Mouse (Mus musculus) myocyte (in vitro differentiated cells): ENCODE measurements at regions not wholly inside any gene's neighbourhood (a gene's known extent, or its start where the extent isn't known, plus 50 kb on each side); places are given as distances from the start of the nearest gene placed in this dataset.
A peak's percentile ranks its signal among the peaks of the same experiment; 100 is the strongest.

Source experiments
- H3K27me3 ChIP-seq: one replicate; pipeline ENCODE4 v1.6.1; 2011; ENCODE audit not compliant: control insufficient read depth, insufficient read depth, insufficient read length
- H3K36me3 ChIP-seq: one replicate; pipeline ENCODE4 v1.6.1; 2011; ENCODE audit not compliant: control insufficient read depth, insufficient read depth
- H3K4me2 ChIP-seq: one replicate; pipeline ENCODE4 v1.6.1; 2011; ENCODE audit warnings: low read depth, control low read depth
- H3K4me3 ChIP-seq: one replicate; pipeline ENCODE4 v1.5.1; 2011; ENCODE audit warnings: mild to moderate bottlenecking, control low read depth, moderate library complexity
- H3K79me2 ChIP-seq: one replicate; pipeline ENCODE4 v1.6.1; 2011; ENCODE audit not compliant: control insufficient read depth, insufficient read depth
- H3ac ChIP-seq: one replicate; pipeline ENCODE4 v1.6.1; 2011; ENCODE audit not compliant: control insufficient read depth, insufficient read length
- CEBPB ChIP-seq: IDR thresholded peaks from 2 replicates; pipeline ENCODE4 v1.6.1; 2011; ENCODE audit warnings: mild to moderate bottlenecking, moderate library complexity; ENCODE audit not compliant: poor library complexity, insufficient read depth, severe bottlenecking
- E2F4 ChIP-seq: IDR thresholded peaks from one replicate; pipeline ENCODE4 v1.6.1; 2011; ENCODE audit warnings: mild to moderate bottlenecking, control low read depth, moderate library complexity; ENCODE audit not compliant: insufficient read depth
- MAX ChIP-seq: IDR thresholded peaks from one replicate; pipeline ENCODE4 v1.6.1; 2011; ENCODE audit warnings: low read depth, mild to moderate bottlenecking, control low read depth
- MYOD1 ChIP-seq, 3 experiments: IDR thresholded peaks; one replicate each; pipeline ENCODE4 v1.6.1; 2011; ENCODE audit warnings: control low read depth in 2 of 3, low read depth in 2 of 3, mild to moderate bottlenecking in 2 of 3, moderate library complexity in 1 of 3; ENCODE audit not compliant: insufficient read length in 2 of 3, control insufficient read depth in 1 of 3
- MYOG ChIP-seq, 3 experiments: IDR thresholded peaks; one replicate each; pipeline ENCODE4 v1.6.1; 2011; ENCODE audit warnings: control low read depth in 2 of 3, low read depth in 2 of 3, mild to moderate bottlenecking in 2 of 3; ENCODE audit not compliant: insufficient read length in 2 of 3, control insufficient read depth in 1 of 3, insufficient read depth in 1 of 3
- POLR2A ChIP-seq: IDR thresholded peaks from one replicate; pipeline ENCODE4 v1.6.1; 2011; ENCODE audit warnings: low read depth, mild to moderate bottlenecking, control low read depth, moderate library complexity; ENCODE audit not compliant: insufficient read length
- POLR2AphosphoS2 ChIP-seq: IDR thresholded peaks from one replicate; pipeline ENCODE4 v1.6.1; 2011; ENCODE audit warnings: low read depth, control low read depth; ENCODE audit not compliant: insufficient read length
- REST ChIP-seq: IDR thresholded peaks from one replicate; pipeline ENCODE4 v1.6.1; 2011; ENCODE audit warnings: mild to moderate bottlenecking, control low read depth, moderate library complexity; ENCODE audit not compliant: insufficient read depth, insufficient read length
- SRF ChIP-seq: IDR thresholded peaks from one replicate; pipeline ENCODE4 v1.6.1; 2011; ENCODE audit warnings: low read depth; ENCODE audit not compliant: control insufficient read depth, insufficient read length
- TCF12 ChIP-seq: IDR thresholded peaks from one replicate; pipeline ENCODE4 v1.6.1; 2011; ENCODE audit warnings: mild to moderate bottlenecking, control low read depth; ENCODE audit not compliant: poor library complexity, insufficient read depth, severe bottlenecking
- TCF3 ChIP-seq: IDR thresholded peaks from one replicate; pipeline ENCODE4 v1.6.1; 2011; ENCODE audit warnings: low read depth, control low read depth; ENCODE audit not compliant: insufficient read length
- USF1 ChIP-seq: IDR thresholded peaks from one replicate; pipeline ENCODE4 v1.6.1; 2011; ENCODE audit warnings: low read depth, mild to moderate bottlenecking, control low read depth, moderate library complexity

GRCm38 (mm10) chr10:124090547-124090946 is 826.8 kb downstream of the Fam19a2 start:
- TF ChIP-seq CEBPB (no peak), TCF12 (no peak), USF1 (no peak), E2F4 (no peak), MYOD1 (IDR thresholded peaks at IDR 0.05; ENCODE audit: control insufficient read depth in 1 of 3, insufficient read length in 2 of 3, low read depth in 2 of 3) (no peak), REST (no peak), MYOG (IDR thresholded peaks at IDR 0.05; ENCODE audit: control insufficient read depth in 1 of 3, insufficient read depth in 1 of 3, insufficient read length in 2 of 3, low read depth in 2 of 3) (no peak), SRF (no peak), POLR2A (no peak), POLR2AphosphoS2 (no peak), TCF3 (no peak), MAX (no peak)
- no peak overlapping the region for H3ac ChIP-seq

GRCm38 (mm10) chr10:124091364-124091763 is 827.6 kb downstream of the Fam19a2 start:
- Histone ChIP-seq H3K4me3 (no peak overlapping the region), H3K79me2 (no peaks in the 10 kb centered on the region), H3K36me3 (no peaks in the 10 kb centered on the region), H3ac (no peak overlapping the region), H3K27me3 (no peaks in the 10 kb centered on the region), H3K4me2 (no peak overlapping the region)
- no peak for TF ChIP-seq MYOG (IDR thresholded peaks at IDR 0.05; ENCODE audit: control insufficient read depth in 1 of 3, insufficient read depth in 1 of 3, insufficient read length in 2 of 3, low read depth in 2 of 3)

More at GRCm38 (mm10) chr10:124090547-124090946, 826.8 kb downstream of the Fam19a2 start:
- Histone ChIP-seq H3K4me2 (no peak overlapping the region), H3K79me2 (no peaks in the 10 kb centered on the region), H3K4me3 (no peak overlapping the region), H3K27me3 (no peaks in the 10 kb centered on the region), H3K36me3 (no peaks in the 10 kb centered on the region)

GRCm38 (mm10) chr10:124119585-124119984 is 855.8 kb downstream of the Fam19a2 start:
- Histone ChIP-seq H3K36me3 (no peaks in the 10 kb centered on the region), H3K4me2 (no peak overlapping the region), H3K27me3 (no peaks in the 10 kb centered on the region), H3K79me2 (no peaks in the 10 kb centered on the region), H3K4me3 (no peak overlapping the region), H3ac (no peak overlapping the region)
- TF ChIP-seq MYOG (IDR thresholded peaks at IDR 0.05; ENCODE audit: control insufficient read depth in 1 of 3, insufficient read depth in 1 of 3, insufficient read length in 2 of 3, low read depth in 2 of 3) (no peak), REST (no peak), E2F4 (no peak), POLR2A (no peak), TCF12 (no peak), MYOD1 (IDR thresholded peaks at IDR 0.05; ENCODE audit: control insufficient read depth in 1 of 3, insufficient read length in 2 of 3, low read depth in 2 of 3) (no peak), POLR2AphosphoS2 (no peak), MAX (no peak), USF1 (no peak), CEBPB (no peak), TCF3 (no peak), SRF (no peak)

GRCm38 (mm10) chr10:124138456-124138855 is 874.7 kb downstream of the Fam19a2 start:
- TF ChIP-seq USF1 (peak; percentile 93), MAX (no peak), SRF (no peak), MYOD1 (IDR thresholded peaks at IDR 0.05; ENCODE audit: control insufficient read depth in 1 of 3, insufficient read length in 2 of 3, low read depth in 2 of 3) (peak in 1 of 3 experiments; percentile 16), POLR2AphosphoS2 (no peak), REST (no peak), E2F4 (no peak), MYOG (IDR thresholded peaks at IDR 0.05; ENCODE audit: control insufficient read depth in 1 of 3, insufficient read depth in 1 of 3, insufficient read length in 2 of 3, low read depth in 2 of 3) (no peak), POLR2A (no peak), CEBPB (peak; percentile 63)
- H3K27me3 ChIP-seq, result no peaks in the 10 kb centered on the region
- H3K79me2 ChIP-seq, result no peaks in the 10 kb centered on the region
- no peak overlapping the region for H3K4me3 ChIP-seq
- H3ac ChIP-seq, result no peak overlapping the region
- no peak overlapping the region for H3K4me2 ChIP-seq
- no peaks in the 10 kb centered on the region for H3K36me3 ChIP-seq

- no peak for TF ChIP-seq MYOD1 (IDR thresholded peaks at IDR 0.05; ENCODE audit: control insufficient read depth in 1 of 3, insufficient read length in 2 of 3, low read depth in 2 of 3)
- TF ChIP-seq POLR2AphosphoS2, result no peak
- no peak for TF ChIP-seq MYOG (IDR thresholded peaks at IDR 0.05; ENCODE audit: control insufficient read depth in 1 of 3, insufficient read depth in 1 of 3, insufficient read length in 2 of 3, low read depth in 2 of 3)
- TF ChIP-seq CEBPB, result no peak
- no peak for TF ChIP-seq TCF12
- TF ChIP-seq REST, result no peak
- no peak for TF ChIP-seq USF1
- no peak for TF ChIP-seq TCF3
- no peak for TF ChIP-seq POLR2A
- no peak for TF ChIP-seq MAX
- TF ChIP-seq SRF, result no peak
- no peak for TF ChIP-seq E2F4
- H3K4me2 ChIP-seq, result no peak overlapping the region
- H3K79me2 ChIP-seq, result no peaks in the 10 kb centered on the region
- no peak overlapping the region for H3K4me3 ChIP-seq
- H3K27me3 ChIP-seq, result no peaks in the 10 kb centered on the region
- no peak overlapping the region for H3ac ChIP-seq
- H3K36me3 ChIP-seq, result no peaks in the 10 kb centered on the region
Observed at GRCm38 (mm10) chr10:124142336-124142735, 878.5 kb downstream of the Fam19a2 start.
